Mouse (Mus musculus) ES-Bruce4 (cell line): ENCODE data around the gene Fam129b.

Experiments used
- CTCF ChIP-seq: IDR thresholded peaks from one replicate; pipeline ENCODE4 v1.8.1; 2011; ENCODE audit warnings: low read depth, low read length
- EP300 ChIP-seq: IDR thresholded peaks from 2 replicates; pipeline ENCODE4 v1.6.1; 2011; ENCODE audit warnings: low read depth, low read length; ENCODE audit not compliant: insufficient read depth
- POLR2A ChIP-seq: IDR thresholded peaks from one replicate; pipeline ENCODE4 v1.8.1; 2011; ENCODE audit warnings: low read length; ENCODE audit not compliant: insufficient read depth

DNA sequence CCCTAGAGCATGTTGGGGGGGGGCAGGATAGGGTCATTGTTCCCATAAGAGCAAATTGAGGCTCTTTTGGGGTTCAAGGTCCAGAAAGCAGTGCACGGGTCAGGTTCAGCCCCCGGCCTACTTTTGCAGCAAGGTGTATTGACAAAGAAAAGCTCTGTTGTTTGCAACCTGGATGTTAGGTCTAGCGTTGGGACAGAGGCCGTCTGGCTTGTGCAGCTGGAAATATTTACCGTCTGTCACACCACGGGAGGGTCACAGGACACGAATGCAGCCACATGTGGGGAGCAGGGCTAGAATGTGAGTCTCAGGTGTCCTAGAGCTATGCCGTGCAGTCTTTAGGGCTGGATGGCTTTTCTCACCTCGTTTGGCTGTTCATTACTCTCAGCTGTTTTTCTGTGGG is 42.5 kb downstream of the Fam129b start:
- TF ChIP-seq EP300: no peak
- no peak for TF ChIP-seq POLR2A
- TF ChIP-seq CTCF: no peak
